Mouse (Mus musculus) CH12.LX (cell line): ENCODE results near the gene P4ha2. TPM values are rescaled to one million over a fixed set of nuclear protein-coding genes. Genes with fewer than 3 reads are reported as not detected.
A peak's percentile ranks its signal among the peaks of the same experiment; 100 is the strongest.

ENCODE experiments used
- DNase-seq: peaks from one replicate; pipeline ENCODE4 v3.0.0-alpha.2; 2013; ENCODE audit errors: extremely low read depth
- H3K27ac ChIP-seq: 2 replicates; pipeline ENCODE4 v1.5.1; 2012; ENCODE audit warnings: low read depth, mild to moderate bottlenecking, control low read depth, moderate library complexity; ENCODE audit not compliant: insufficient read depth
- H3K27me3 ChIP-seq: replicated peaks from 2 replicates; pipeline ENCODE3; 2012; ENCODE audit warnings: inconsistent platforms
- H3K36me3 ChIP-seq, 2 experiments: replicated peaks in 1 of 2; 2 replicates each; pipeline versions ENCODE3 to v1.6.1; 2012; ENCODE audit warnings: inconsistent platforms in 1 of 2, low read length in 1 of 2, mild to moderate bottlenecking in 1 of 2, mixed read lengths in 1 of 2, moderate library complexity in 1 of 2; ENCODE audit not compliant: control insufficient read depth in 1 of 2, insufficient read depth in 1 of 2
- H3K4me1 ChIP-seq, 2 experiments: 2 replicates each; pipeline ENCODE4 v1.6.1; 2012; ENCODE audit warnings: inconsistent platforms in 1 of 2, moderate library complexity in 1 of 2; ENCODE audit not compliant: insufficient read depth in 2 of 2, control insufficient read depth in 1 of 2
- H3K4me2 ChIP-seq: 2 replicates; pipeline ENCODE4 v1.6.1; 2012; ENCODE audit warnings: low read depth, mild to moderate bottlenecking, control low read depth; ENCODE audit not compliant: poor library complexity, insufficient read depth, severe bottlenecking
- H3K4me3 ChIP-seq, 3 experiments: fragments of 150-350 bp in 1 of 3; sonication (generic) in 1 of 3; replicated peaks in 1 of 3; 2 replicates each; pipeline versions ENCODE3 to v1.5.1; 2011 to 2012; ENCODE audit warnings: low read depth in 2 of 3, low read length in 2 of 3, mild to moderate bottlenecking in 2 of 3, moderate library complexity in 2 of 3, control low read depth in 1 of 3, improper control_type of control experiment in 1 of 3, inconsistent platforms in 1 of 3, mixed read lengths in 1 of 3; ENCODE audit not compliant: poor library complexity in 1 of 3
- H3K79me2 ChIP-seq: replicated peaks from 2 replicates; pipeline ENCODE4 v1.6.1; 2012; ENCODE audit warnings: mild to moderate bottlenecking, moderate library complexity; ENCODE audit not compliant: control insufficient read depth, poor library complexity, insufficient read depth, severe bottlenecking; ENCODE audit errors: extremely low read depth
- H3K9ac ChIP-seq: 2 replicates; pipeline ENCODE4 v1.6.1; 2012; ENCODE audit warnings: low read depth, mild to moderate bottlenecking, control low read depth, moderate library complexity; ENCODE audit not compliant: insufficient read depth
- H3K9me3 ChIP-seq: replicated peaks from 2 replicates; pipeline ENCODE3; 2012; ENCODE audit warnings: low read length, inconsistent platforms, mixed read lengths
- BHLHE40 ChIP-seq: IDR thresholded peaks from 2 replicates; pipeline ENCODE4 v1.6.1; 2011; ENCODE audit warnings: mild to moderate bottlenecking, low read depth, low read length, improper control_type of control experiment
- E2F4 ChIP-seq: IDR thresholded peaks from 2 replicates; pipeline ENCODE4 v1.6.1; 2011; ENCODE audit warnings: low read depth, low read length, improper control_type of control experiment; ENCODE audit not compliant: insufficient replicate concordance
- JUN ChIP-seq: IDR thresholded peaks from 2 replicates; pipeline ENCODE4 v1.6.1; 2011; ENCODE audit warnings: low read depth, mild to moderate bottlenecking, low read length, improper control_type of control experiment, moderate library complexity; ENCODE audit not compliant: insufficient read depth
- KAT2A ChIP-seq: IDR thresholded peaks from 2 replicates; pipeline ENCODE4 v1.6.1; 2012; ENCODE audit warnings: low read length, improper control_type of control experiment, inconsistent platforms; ENCODE audit not compliant: insufficient replicate concordance
- MAFK ChIP-seq: IDR thresholded peaks from 2 replicates; pipeline ENCODE4 v1.6.1; 2011; ENCODE audit warnings: low read length, improper control_type of control experiment; ENCODE audit not compliant: insufficient replicate concordance
- NELFE ChIP-seq: IDR thresholded peaks from 2 replicates; pipeline ENCODE4 v1.6.1; 2011; ENCODE audit warnings: low read depth, low read length, improper control_type of control experiment
- POLR2A ChIP-seq: IDR thresholded peaks from 2 replicates; pipeline ENCODE4 v1.6.1; 2011; ENCODE audit warnings: low read depth, mild to moderate bottlenecking, improper control_type of control experiment, low read length
- POLR2AphosphoS2 ChIP-seq: IDR thresholded peaks from 2 replicates; pipeline ENCODE4 v1.6.1; 2011; ENCODE audit warnings: low read depth, low read length, improper control_type of control experiment
- RCOR1 ChIP-seq: conservative IDR thresholded peaks from 2 replicates; pipeline ENCODE4 v1.6.1; 2012; ENCODE audit warnings: low read depth, mild to moderate bottlenecking, inconsistent platforms, low read length, improper control_type of control experiment
- SIN3A ChIP-seq: IDR thresholded peaks from 2 replicates; pipeline ENCODE4 v1.6.1; 2012; ENCODE audit warnings: low read length, improper control_type of control experiment, inconsistent platforms
- TBP ChIP-seq: conservative IDR thresholded peaks from 2 replicates; pipeline ENCODE4 v1.6.1; 2011; ENCODE audit warnings: low read depth, low read length, improper control_type of control experiment
- UBTF ChIP-seq: IDR thresholded peaks from 2 replicates; pipeline ENCODE4 v1.6.1; 2012; ENCODE audit warnings: low read depth, mild to moderate bottlenecking, inconsistent platforms, low read length, improper control_type of control experiment, moderate library complexity
- USF1 ChIP-seq: IDR thresholded peaks from 2 replicates; pipeline ENCODE4 v1.6.1; 2014; ENCODE audit warnings: low read depth, mild to moderate bottlenecking, inconsistent platforms, low read length, improper control_type of control experiment
- ZC3H11A ChIP-seq: IDR thresholded peaks from 2 replicates; pipeline ENCODE4 v1.6.1; 2012; ENCODE audit warnings: low read depth, mild to moderate bottlenecking, inconsistent platforms, low read length, improper control_type of control experiment
- ZNF384 ChIP-seq: IDR thresholded peaks from 2 replicates; pipeline ENCODE4 v1.6.1; 2012; ENCODE audit warnings: low read depth, low read length, improper control_type of control experiment, inconsistent platforms
- dilution Hi-C: fragments of 300-500 bp; cut with MboI; formaldehyde crosslinking; loops from 2 replicates; pipeline ENCODE4 v1.14.3; 2020; ENCODE audit warnings: low sequenced_read_pairs; ENCODE audit not compliant: extremely low pct_unique_long_range_greater_than_20kb, extremely low pct_ligation_motif_present
- in situ Hi-C: fragments of 300-500 bp; cut with MboI; formaldehyde crosslinking; loops from 3 replicates; pipeline ENCODE4 v1.14.3; 2019; ENCODE audit warnings: low sequenced_read_pairs, low pct_ligation_motif_present, low pct_unique_long_range_greater_than_20kb, mixed read lengths
- polyA plus RNA-seq: library from polyadenylated mRNA; unstranded; fragments of >175 nt; gene quantifications from 2 replicates; pipeline ENCODE4 v1.2.1, GENCODE M21; 2012; ENCODE audit warnings: low read depth; ENCODE audit not compliant: insufficient read length
- total RNA-seq, 2 experiments: library from RNA; depleted of rRNA; stranded (reverse); fragments of 300-350 nt in 1 of 2; fragments of >200 nt in 1 of 2; gene quantifications; 2 replicates each; pipeline ENCODE4 v1.2.3; 2012 to 2014

Gene P4ha2
- total and polyA plus RNA-seq, 3 experiments: 3.6 to 10.0 (median 7.9) TPM

DNA sequence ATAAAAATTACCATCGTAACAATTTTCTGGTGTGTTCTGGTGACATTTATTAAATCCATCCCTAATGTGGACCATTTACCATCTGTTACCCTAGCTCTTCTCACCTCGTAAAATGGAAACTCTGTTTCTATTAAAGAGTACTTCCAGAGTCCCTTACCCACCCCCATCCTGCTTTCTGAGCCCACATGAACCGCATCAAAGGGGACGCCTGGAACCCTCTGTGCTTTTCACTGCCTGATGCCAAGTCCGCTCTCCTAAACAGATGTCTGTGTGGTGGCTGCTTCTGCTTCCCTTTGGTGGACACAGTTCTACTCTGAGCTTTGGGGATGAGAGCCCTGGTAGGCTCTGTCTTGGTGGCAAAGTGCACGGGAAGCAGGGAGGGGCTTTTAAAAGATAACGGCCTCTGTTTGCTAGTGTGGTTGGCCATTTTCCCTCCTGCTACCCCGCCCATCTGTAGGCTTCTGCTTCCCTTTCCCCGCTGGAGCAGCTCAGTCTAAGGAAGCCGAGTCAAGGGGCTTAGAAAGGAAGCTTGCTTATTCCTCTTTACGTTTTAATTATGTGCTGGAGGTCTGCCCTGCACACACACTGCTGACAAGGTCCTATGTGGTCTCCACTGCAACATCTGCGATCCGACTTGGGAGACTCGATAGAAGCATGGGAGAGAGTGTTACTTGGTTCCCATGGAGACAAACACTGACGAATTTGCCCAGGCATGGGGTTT, 26.9 kb downstream of the P4ha2 start:
- no peak overlapping the region for H3K27ac ChIP-seq
- dilution Hi-C loops (no loop called here), in situ Hi-C loops (no loop called here)
- H3K4me2 ChIP-seq: no peak overlapping the region
- H3K36me3 ChIP-seq: no peaks in the 10 kb centered on the region
- no peaks in the 10 kb centered on the region for H3K9me3 ChIP-seq
- no peaks in the 10 kb centered on the region for H3K27me3 ChIP-seq
- H3K79me2 ChIP-seq: no peaks in the 10 kb centered on the region
- no peak overlapping the region for H3K4me3 ChIP-seq
- DNase-seq: no peak
- peaks cover 12 to 29% of the 10 kb centered on the region in 2 experiments for H3K4me1 ChIP-seq
- TF ChIP-seq RCOR1 (no peak), POLR2A (no peak), MAFK (no peak), USF1 (no peak), BHLHE40 (no peak), SIN3A (no peak), POLR2AphosphoS2 (no peak), NELFE (no peak), KAT2A (no peak), UBTF (no peak), JUN (no peak)
- no peak overlapping the region for H3K9ac ChIP-seq

GRCm38 (mm10) chr11:54127397-54127796, 27.5 kb downstream of the P4ha2 start:
- Histone ChIP-seq H3K9ac (no peak overlapping the region), H3K9me3 (no peaks in the 10 kb centered on the region), H3K27me3 (no peaks in the 10 kb centered on the region), H3K27ac (no peak overlapping the region), H3K4me2 (no peak overlapping the region), H3K4me3 (no peak overlapping the region), H3K36me3 (no peaks in the 10 kb centered on the region), H3K4me1 (peaks cover 14 to 29% of the 10 kb centered on the region in 2 experiments), H3K79me2 (no peaks in the 10 kb centered on the region)
- dilution Hi-C loops: no loop called here
- TF ChIP-seq TBP: no peak
- no peak for TF ChIP-seq E2F4
- no peak for TF ChIP-seq ZC3H11A
- TF ChIP-seq ZNF384: peak; percentile 34; the same call in 1 of the 2 replicates
- TF ChIP-seq NELFE: no peak
- no peak for DNase-seq
- in situ Hi-C loops: no loop called here
